Mouse (Mus musculus) neutrophil, adult 5-6 weeks (primary cell): Measurements from ENCODE around the gene Tnk2. TPM values are rescaled to one million over a fixed set of nuclear protein-coding genes. Genes with fewer than 3 reads are reported as not detected.

Experiments used
- total RNA-seq: library from RNA; stranded (forward); fragments of 200-1000 nt; gene quantifications from 2 replicates; pipeline ENCODE4 v1.2.3, GENCODE M21; 2017

Gene Tnk2
- total RNA-seq, 1 experiment from 2014 or later = 26.4 TPM

Other genes with a start within 250 kb of the Tnk2 start
- not detected in 2 replicates for gene Tm4sf19, start 243.4 kb upstream of the Tnk2 start, total RNA-seq
- 44.0 and 46.0 TPM in 2 replicates for gene Tctex1d2, start 224.2 kb upstream of the Tnk2 start, total RNA-seq
- gene Pcyt1a, start 213.0 kb upstream of the Tnk2 start, total RNA-seq = 65.5 and 66.3 TPM in 2 replicates
- 0.37 TPM in 1 of 2 replicates, not detected in the other for gene Slc51a, start 156.0 kb upstream of the Tnk2 start, total RNA-seq
- gene Zdhhc19, start 147.6 kb upstream of the Tnk2 start, total RNA-seq = not detected in 2 replicates
- gene Tfrc, start 35.0 kb upstream of the Tnk2 start, total RNA-seq = 60.2 and 66.8 TPM in 2 replicates
- gene Muc4, start 92.0 kb downstream of the Tnk2 start, total RNA-seq = 11.8 and 14.4 TPM in 2 replicates
- gene Muc20, start 153.6 kb downstream of the Tnk2 start, total RNA-seq = 0.49 and 0.93 TPM in 2 replicates
- not detected in 2 replicates for gene Smbd1, start 166.6 kb downstream of the Tnk2 start, total RNA-seq
- 77.2 and 90.9 TPM in 2 replicates for gene Fyttd1, start 233.6 kb downstream of the Tnk2 start, total RNA-seq
- gene Rubcn, start 233.9 kb downstream of the Tnk2 start, total RNA-seq = 112 and 120 TPM in 2 replicates